Mouse (Mus musculus): ENCODE results near the gene Pex26.

GRCm38 (mm10) chr6:121232652-121233051 lies 49.2 kb downstream of the Pex26 start:
- TF ChIP-seq POLR2A (IDR thresholded peaks at IDR 0.05; ENCODE audit: borderline replicate concordance, control insufficient read depth, low read depth, low read length) (no peak), CTCF (IDR thresholded peaks at IDR 0.05; ENCODE audit: control insufficient read depth, insufficient read depth, low read length) (no peak)
